Mouse (Mus musculus) heart, postnatal 36 days (tissue): ENCODE measurements at regions not wholly inside any gene's neighbourhood (a gene's known extent, or its start where the extent isn't known, plus 50 kb on each side); places are given as distances from the start of the nearest gene placed in this dataset.

ENCODE experiments used
- DNase-seq, 2 experiments: peaks; one replicate each; pipeline ENCODE4 v3.0.0; 2021 to 2022
- intact Hi-C: fragments of 180-260 bp; cut with DNase I; formaldehyde crosslinking; loops from one replicate; pipeline ENCODE4 v1.15.1; 2025

DNA sequence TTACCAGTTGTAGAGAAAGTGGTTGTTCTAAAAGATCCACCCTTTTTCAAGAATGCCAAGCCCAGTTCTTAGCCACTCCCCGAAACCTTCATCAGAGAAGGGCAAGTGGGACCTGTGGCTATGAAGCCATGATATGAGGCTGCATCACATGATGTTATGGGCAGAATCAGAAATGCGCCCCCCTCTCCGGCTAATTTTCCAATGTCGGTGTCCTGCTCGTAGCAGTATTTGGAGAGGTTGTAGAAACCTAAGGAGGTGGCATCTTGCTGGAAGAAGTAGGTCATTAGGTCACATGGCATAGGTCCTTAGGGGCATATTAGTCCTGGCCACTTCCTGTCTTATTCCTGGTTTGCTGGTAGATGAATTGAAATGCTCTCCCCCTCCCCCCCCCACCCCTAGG is 460.1 kb downstream of the Ccdc171 start:
- no peak for DNase-seq
- intact Hi-C loops, result no loop called here

DNA sequence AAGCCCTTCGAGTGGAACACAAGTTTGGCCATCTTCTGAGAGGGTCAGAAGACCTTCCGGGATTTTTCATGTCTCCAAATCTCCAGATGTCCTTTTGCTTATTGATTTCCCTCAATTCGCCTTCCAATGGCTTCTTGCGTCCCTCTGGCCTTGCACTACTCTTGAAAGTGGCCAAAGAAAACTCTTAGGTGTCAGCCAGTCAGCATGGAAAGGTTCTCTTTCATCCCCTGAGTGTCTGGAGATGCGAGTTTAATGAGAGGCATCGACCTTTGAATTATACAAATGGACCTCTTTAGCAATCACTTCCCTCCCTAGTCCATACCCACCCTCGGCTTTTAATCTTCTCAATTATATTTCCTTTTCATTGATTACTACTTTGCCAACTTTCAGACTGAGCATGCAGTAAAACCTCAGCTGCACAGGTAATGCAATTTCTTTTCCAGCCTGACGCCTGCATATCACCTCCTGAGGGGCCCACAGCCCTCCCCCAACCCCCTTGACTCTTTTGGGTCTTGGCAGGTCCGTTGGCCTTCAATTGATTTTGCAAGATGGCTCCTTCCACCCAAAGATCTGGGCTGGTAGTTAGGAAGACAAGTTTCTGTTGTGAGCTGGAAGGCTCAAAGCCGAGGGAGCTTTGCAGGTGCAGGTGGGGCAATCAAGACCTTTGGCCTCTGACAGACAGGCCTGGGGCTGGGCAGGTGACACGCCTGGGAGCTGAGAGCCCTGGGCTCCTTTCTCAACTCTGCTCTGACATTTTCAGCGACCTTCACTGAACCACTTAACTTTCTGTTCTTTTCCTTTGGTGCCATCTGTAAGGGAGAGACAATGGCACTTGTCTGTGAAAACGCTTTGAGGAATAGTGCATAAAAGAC is 461.8 kb downstream of the Ccdc171 start:
- intact Hi-C loops, result no loop called here
- no peak for DNase-seq

DNA sequence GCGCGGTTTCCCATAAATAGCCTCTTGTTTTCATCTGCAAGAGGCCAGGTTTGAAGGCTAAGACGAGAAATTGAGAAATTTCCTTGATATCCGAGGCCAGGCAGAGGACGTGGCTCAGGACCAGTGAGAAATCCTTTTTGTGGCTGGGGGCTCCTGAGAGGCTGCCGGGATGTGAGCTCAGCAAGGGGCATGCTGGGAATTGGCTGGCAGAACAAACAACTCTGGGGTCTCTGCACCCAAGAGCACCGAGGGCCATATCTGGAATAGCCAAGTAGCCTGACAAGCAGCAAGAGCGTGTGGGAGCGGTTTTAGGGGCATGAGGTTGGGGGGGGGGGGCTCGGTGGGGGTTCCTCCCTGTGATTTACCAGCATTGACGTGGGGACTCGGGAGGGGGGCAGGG is 462.5 kb downstream of the Ccdc171 start:
- no peak for DNase-seq
- intact Hi-C loops, result no loop called here

DNA sequence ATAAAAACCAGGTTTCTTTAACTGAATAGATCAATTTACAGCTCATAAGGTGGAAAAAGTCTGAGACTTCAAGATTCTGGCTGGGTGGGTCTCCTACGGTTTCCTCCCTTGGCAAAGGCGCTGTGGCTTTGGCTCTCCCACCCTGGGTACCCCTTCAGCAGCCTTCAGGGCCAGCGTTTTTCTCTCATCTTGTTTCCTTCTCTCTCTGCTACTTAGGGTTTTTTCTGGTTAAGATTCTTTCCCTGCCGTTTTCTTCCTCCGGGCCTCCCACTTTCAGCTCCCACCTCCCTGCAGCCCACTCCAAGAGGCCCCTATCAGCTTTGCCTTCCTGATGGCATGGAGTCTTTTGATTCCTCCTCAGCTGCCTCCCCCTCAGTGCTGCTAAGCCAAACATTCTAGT is 463.0 kb downstream of the Ccdc171 start:
- DNase-seq, result no peak
- intact Hi-C loops, result no loop called here

DNA sequence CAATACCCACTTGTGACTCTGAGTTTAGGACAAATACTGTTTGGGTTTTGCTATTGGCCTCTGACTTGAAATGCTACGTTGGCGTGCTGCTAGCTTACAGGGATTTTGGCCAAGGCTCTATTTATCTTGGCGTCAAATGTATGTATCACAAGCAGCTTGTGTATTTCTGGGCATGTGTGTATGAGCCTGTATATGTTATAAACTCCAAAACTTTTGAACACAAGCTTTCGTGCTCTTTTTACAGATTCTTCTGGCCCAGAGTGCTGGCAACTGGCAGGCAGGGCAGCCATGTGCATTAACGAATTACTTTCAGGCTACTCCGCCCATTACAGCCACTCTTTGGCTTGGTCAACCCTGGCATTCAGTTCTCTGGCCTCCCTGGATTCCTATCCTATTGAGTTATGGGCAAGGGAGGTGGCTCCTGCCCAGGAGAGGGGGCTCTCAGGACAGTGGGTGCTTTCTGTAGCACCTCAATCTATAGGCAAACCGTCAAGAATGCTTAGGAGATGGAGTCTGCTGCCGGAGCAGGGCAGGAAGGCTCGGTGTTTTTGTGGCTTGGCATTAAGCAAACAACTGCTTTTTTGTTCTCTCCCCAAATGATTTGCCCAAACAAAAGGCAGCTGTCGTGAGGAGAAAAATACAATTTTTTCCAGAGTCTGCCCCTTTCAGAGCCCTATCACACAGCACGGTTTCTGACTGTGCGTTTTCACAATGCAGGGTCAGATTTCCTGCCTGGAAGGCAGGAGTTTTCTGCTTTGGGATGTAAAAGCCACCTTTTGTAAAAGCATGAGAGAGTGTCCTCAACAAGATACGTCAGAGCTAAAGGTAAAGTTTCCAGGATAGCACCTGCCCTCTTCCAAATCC is 465.0 kb downstream of the Ccdc171 start:
- no peak for DNase-seq
- intact Hi-C loops, result no loop called here

DNA sequence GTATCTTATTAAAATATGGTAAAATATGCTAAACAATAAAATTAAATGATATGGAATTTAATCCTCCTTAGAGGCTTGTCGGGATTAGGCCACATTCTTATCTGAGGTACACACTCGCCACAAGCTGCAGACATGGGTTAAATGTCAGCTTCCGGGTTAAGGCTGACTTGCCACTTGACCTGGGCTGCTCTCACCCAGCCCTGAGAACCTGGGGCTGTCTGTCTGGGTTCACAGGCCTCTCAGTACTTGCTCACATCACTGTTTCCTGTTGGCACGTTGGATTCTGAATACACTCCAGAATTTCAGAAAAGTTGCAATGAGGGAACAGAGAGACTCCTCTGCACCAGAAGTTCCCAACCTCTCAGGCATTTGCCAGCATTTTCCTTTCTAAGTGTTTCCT is 465.9 kb downstream of the Ccdc171 start:
- DNase-seq, result no peak
- intact Hi-C loops, result no loop called here

DNA sequence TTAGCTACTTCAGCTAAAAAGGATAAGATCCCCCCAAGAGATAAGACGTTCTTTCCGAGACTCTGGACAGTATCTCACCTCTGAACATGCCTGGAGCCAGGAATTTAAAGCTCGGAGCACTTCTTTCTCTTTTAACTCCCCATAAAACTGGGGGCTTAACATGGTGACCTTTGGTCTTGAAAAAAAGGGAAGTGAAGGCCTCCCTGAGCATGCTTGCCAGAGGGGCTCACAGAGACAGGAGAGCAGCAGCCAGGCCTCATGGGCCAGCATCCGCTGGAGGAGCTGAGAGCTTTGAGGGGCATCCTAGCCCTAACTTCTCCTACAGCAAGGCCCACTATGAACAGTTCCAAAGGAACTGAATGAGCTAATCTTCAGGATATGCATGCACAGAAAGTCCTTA is 471.7 kb downstream of the Ccdc171 start:
- intact Hi-C loops, result no loop called here
- no peak for DNase-seq

DNA sequence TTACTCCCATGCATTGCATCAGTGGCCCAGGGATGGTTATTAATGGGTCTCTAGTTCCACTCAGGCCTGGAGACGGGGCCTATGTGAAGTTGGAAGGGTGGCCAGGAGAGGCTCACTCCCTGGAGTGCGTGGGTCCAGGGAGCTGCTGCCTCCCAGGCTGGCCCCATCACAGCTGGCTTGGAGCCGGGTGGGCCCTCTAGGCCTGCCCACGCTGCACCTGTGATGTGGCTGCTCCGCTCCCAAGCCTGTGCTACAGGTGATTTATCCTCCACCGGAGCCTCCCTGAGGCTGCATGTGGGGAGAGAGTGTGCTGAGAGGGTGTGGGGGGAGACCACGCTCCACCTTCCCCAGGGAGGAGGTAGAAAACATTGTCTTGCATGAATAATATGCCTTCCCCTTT is 476.3 kb downstream of the Ccdc171 start:
- no peak for DNase-seq
- intact Hi-C loops, result no loop called here

DNA sequence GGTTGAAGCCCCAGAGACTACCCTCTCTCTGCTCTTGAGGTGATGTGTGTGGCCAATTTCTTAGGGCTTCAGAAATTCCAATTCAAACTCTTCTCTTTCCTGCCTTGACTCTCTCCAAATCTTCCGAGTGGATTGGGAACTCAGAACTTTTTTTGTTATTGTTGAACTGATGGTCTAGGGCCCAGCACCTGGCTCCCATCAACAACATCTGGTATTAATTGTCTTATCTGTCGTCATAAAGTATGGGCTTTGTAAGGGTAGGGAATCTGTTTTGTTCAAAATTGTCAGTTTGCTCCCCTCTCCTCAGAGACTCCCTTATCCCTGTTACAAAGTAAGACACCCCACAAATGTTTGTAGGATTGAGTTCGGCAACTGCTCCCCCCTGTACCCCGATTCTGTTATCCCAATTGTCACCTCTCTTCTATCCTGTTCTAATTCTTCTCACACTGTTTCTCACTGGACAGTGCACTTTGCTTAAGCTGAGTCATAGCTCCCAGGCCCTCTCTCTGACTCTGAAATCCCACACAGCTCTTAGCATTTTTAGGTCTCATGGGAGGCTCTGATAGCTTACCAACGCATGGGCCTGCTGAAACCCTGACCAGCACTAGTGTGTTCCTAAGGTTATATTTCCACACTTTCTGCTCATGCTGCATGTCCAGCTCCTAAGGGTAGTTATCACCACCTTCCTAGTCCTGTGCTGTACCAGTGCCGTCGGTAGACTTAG is 478.9 kb downstream of the Ccdc171 start:
- intact Hi-C loops, result no loop called here
- peak in 1 of 2 experiments; percentile 28 for DNase-seq

DNA sequence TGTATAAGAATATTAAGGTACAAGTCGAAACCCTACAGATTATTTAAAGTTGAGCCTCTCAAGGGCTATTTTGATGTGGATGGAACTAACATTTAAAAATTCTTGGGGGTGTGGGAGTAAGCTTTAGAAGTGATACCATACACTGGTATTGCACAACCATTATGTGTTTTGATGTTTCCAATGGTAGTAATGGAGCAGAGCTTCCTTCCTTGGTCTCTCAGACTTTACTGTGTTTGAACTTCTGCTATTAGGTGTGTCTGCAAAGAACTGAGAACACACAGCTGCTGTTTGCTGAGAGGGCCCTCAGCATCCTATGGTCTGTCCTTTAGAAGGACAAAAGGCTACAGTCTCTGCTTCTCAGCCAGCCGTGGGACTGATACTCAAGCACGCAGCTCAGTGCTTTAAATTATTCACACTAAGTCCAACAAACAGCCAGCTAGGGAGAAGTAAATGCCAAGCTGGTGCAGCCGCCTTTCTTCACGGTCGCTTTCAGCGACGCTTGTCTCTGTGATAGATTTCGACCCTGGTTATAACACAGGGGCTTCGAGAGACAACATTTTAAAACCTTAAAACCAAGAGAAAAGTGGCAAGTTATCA is 479.5 kb downstream of the Ccdc171 start:
- no peak for DNase-seq
- intact Hi-C loops, result no loop called here

DNA sequence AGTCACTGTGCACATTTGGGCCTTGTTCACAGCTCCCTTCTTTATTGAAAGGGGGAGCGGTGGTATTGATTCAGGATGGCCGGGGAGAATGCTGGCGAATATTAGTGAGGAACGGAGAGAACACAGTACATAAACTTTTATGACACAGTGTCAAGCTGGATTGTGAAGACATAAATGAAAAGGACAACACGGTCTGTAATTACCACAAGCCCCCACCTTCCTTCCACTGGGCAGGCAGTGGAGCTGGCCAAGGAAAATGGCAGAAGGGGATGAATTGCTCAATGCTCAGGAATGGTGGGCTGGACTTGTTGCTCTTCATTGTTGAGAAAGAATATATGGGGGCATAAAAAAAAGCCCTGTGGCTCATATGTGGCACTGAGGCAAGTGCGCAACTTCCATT is 486.6 kb downstream of the Ccdc171 start:
- no peak for DNase-seq
- intact Hi-C loops, result no loop called here

DNA sequence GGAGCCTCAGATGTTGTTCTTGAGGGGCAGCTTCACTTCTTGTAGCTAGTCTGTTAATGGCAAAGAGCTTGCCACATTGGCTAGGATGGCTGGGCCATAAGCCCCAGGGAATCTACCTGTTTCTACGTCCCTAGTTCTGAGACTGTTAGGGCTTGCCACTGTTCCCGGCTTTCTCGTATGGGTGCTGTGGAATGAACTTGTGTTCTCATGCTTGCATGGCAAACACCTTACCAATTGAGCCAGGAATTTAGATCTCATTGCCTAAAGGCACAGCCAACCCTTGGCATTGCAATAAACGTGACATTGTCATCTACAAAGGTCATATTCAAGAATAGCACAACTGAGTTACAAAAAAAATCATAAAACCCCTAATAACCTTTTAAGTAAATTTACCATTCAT is 489.8 kb downstream of the Ccdc171 start:
- DNase-seq, result no peak
- intact Hi-C loops, result no loop called here

DNA sequence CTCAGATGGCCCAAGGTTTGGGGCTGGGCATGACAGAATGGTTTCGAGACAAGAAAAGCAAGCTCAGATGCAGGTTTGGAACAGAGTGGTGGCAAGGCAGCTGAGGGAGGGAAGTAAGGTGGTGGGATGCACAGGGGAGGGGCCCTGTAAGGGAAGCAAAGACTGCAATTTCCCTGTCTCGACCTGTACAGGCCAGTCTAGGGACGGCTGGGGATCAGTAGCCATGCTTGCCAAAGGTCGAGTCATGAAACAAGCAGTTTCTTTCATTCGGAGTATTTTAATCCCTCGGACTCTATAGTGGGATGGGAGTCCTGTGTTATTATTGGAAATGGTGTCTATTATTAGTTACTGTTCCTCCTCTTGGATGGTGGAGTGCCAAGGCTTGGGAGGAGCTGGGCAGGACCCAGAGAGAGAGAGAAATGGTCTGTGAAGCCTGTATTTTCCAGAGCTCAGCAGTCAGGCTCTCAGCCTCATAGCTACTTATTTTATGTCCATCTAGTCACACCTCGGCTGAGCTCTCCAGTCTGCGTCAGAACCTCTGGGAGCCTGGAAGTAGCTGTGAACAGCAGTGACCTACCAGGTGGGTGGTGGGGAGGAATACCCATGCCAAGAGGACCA is 490.3 kb downstream of the Ccdc171 start:
- DNase-seq, result peak; percentile 29 to 49
- intact Hi-C loops, result no loop called here

DNA sequence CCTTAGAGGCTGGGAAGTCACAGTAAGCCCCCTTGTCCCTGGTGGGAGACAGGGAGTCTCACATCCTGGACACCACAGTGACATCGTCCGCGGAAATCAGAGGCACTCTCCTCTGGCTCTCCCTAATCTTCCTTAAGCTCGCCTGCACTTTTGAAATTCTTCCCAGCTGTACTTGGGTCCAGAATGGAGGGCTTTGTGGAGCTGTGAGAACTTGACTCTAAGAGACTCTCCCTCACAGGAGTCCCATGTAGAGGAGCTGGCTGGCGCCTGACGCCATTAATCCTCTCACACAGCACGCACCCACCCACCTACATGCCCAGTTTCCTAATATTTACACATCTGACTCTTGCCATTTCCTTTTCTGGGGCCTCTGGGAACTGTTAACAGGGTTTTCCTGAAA is 492.8 kb downstream of the Ccdc171 start:
- peak in 1 of 2 experiments; percentile 18 for DNase-seq
- intact Hi-C loops, result no loop called here

DNA sequence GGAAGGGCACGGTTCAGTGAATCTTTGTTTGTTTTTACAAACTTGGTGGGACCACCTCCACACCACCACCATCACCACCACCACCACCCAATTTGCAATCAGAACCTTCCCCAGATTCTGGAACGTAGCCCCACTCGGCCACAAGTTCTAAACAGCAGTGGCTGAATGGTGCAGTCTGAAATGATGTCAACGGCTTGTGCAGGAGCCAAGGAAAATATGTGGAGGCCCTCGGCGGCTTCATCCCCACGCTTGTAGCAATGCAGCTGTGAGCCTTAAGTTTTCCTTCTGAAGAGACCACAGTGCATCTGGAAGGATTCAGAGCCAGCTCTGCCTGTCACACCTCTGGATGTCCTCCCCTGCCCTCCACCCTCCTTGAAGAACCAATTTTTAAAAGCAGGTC is 493.4 kb downstream of the Ccdc171 start:
- intact Hi-C loops, result no loop called here
- DNase-seq, result peak; percentile 45 to 54

DNA sequence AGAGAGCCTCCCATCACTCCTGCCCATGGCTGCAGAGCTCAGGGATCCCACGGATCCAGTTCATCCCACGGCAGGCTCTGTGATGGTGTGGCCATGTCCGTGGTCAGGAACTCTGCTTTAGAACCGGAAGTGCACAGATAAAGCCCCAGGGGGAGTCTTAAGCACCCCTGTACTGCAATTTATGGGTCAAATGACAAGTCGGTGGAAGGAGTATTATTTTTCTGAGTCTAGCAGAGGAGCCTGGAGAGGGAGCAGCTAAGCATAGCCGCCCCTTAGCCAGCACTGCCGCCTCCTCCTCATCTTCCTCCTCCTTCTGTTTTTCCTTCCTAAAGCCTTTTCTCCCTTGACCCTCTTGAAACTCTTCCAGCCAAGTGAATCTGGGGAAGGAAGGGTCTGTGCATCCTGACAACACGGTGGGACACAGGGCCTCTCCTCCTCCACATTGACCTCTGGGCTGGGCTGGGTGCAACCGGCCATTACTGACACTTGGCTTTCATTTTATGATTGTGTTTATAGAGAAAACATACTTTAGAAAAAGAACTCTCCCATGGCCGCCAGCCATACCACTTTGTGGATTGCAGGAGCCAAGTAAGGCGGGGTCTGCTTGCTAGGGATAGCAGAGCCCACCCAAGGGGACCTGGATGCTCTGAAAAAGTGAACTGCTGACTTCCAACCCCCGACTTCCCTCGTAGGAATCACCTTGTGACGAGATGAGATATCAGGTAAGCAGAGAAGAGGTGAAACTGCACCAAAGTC is 494.3 kb downstream of the Ccdc171 start:
- intact Hi-C loops, result no loop called here
- no peak for DNase-seq

DNA sequence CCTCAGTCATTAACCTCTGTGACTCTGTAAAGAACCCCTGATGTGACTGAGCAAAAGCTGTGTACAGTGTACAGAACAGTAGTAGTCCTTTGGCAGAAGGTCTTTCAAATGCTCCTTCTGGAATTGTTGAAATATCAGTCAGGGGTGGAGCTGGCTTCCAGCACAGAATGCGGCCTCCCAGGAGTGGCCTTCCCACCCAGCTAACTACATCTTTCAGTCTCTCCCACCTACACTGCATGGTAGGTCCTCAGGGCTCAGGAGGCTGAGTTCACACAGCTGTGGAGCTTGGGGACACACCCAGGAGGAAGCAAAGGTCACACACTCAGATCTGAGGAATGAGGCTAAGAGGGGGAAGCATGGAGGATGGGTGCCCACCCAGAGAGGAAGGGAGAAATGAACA is 495.3 kb downstream of the Ccdc171 start:
- intact Hi-C loops, result no loop called here
- no peak for DNase-seq

DNA sequence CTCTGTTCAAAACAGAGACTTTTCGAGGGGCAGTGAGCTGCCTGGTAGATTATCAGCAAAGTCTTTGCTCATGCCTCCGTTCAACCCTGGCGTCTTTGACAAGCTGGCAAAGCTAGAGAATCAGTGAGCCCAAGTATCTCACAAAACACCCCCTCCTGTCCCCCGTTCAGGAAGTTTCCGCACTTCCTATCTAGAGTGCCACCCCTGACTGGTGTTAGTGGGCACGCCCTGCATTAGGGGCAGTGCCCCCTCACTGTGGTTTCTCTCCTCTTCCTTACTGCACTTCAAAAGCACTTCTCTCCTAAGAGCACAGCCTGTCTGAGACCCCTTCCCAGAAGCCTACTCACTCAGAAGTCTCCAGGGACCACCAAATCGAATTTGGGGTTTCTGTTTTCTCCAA is 497.0 kb downstream of the Ccdc171 start:
- DNase-seq, result no peak
- intact Hi-C loops, result no loop called here

DNA sequence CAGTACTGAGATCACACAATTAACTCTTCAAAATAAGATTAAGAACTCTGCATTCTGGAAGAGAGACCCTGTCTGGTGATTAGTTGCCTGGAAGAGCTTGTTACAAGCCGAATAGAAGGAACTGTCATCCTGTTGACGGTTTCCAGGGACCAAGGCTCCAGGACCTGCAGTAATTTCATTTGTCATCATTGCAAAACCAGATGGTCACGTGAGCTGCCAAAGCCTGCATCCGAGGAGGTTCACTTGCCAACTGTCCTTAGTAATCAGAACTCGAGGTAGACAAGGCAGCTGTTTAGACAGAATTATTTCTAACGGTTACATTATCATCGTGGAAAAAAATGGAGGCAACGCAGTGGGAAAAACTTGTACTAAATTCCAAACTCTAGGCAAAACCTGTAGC is 500.8 kb downstream of the Ccdc171 start:
- peak in 1 of 2 experiments; percentile 19 for DNase-seq
- intact Hi-C loops, result no loop called here

DNA sequence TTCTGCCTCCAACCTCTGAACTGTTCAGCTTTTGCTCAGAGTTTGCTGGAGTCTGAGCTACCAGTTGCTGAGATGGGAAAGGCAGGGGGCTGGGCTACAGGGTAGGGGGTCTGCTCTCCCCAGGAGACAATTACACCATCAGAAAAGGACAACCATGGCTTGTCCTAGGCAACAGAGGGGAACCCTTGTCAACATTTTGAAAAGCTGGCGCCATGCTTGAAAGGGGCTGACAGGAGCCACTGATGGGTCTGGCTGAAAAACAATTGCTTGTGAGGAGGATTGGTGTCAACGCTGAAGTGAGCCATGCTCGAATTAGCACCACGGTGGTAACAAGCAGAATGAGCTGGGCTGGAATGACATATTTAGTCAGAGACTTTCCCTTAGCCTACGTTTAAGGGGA is 502.8 kb downstream of the Ccdc171 start:
- intact Hi-C loops, result no loop called here
- no peak for DNase-seq
